Mouse (Mus musculus) liver, embryonic 11.5 days (tissue): ENCODE measurements around the gene Mtch1. TPM values are rescaled to one million over a fixed set of nuclear protein-coding genes. Genes with fewer than 3 reads are reported as not detected.

Experiments used
- ATAC-seq: fragments of 200-750 bp; cut with Nextera tagmentation; replicated peaks from 2 replicates; pipeline ENCODE4 v1.8.0; 2017; ENCODE audit warnings: moderate number of reproducible peaks, mild to moderate bottlenecking, moderate TSS enrichment, moderate library complexity; ENCODE audit not compliant: low FRiP score
- DNase-seq: peaks from one replicate; pipeline ENCODE4 v3.0.0-alpha.2; 2017; ENCODE audit warnings: low spot score
- H3K27ac ChIP-seq: fragments of 300-500 bp; sonication (generic); 2 replicates; pipeline ENCODE4 v1.5.1; 2014; ENCODE audit warnings: mild to moderate bottlenecking, low read depth, low read length, control low read depth
- H3K27me3 ChIP-seq: fragments of 300-500 bp; sonication (generic); replicated peaks from 2 replicates; pipeline ENCODE4 v1.6.1; 2014; ENCODE audit warnings: low read length, mixed read lengths; ENCODE audit not compliant: control insufficient read depth, insufficient read depth
- H3K36me3 ChIP-seq: fragments of 300-500 bp; sonication (generic); 2 replicates; pipeline ENCODE4 v1.6.1; 2014; ENCODE audit warnings: mild to moderate bottlenecking, low read length, moderate library complexity, mixed read lengths; ENCODE audit not compliant: control insufficient read depth, insufficient read depth
- H3K4me1 ChIP-seq: fragments of 300-500 bp; sonication (generic); replicated peaks from 2 replicates; pipeline ENCODE4 v1.6.1; 2014; ENCODE audit warnings: low read length, mixed read lengths; ENCODE audit not compliant: control insufficient read depth, insufficient read depth
- H3K4me2 ChIP-seq: fragments of 300-500 bp; sonication (generic); 2 replicates; pipeline ENCODE4 v1.6.1; 2014; ENCODE audit warnings: mild to moderate bottlenecking, control low read depth, moderate library complexity
- H3K4me3 ChIP-seq: fragments of 300-500 bp; sonication (generic); 2 replicates; pipeline ENCODE4 v1.5.1; 2014; ENCODE audit warnings: low read depth, low read length, control low read depth
- H3K9ac ChIP-seq: fragments of 300-500 bp; sonication (generic); 2 replicates; pipeline ENCODE4 v1.6.1; 2014; ENCODE audit warnings: low read depth, low read length, control low read depth
- H3K9me3 ChIP-seq: fragments of 300-500 bp; sonication (generic); 2 replicates; pipeline ENCODE4 v1.6.1; 2016; ENCODE audit warnings: low read length, inconsistent platforms, mixed read lengths; ENCODE audit not compliant: control insufficient read depth
- WGBS: fragments of 180-500 bp; shearing (Covaris S2); extraction: QIAGEN DNeasy Blood & Tissue Kit; methylation state at CpG from one replicate; pipeline ENCODE4 v1.1.7; 2014; 5-methylcytosine and 5-hydroxymethylcytosine counted together
- polyA plus RNA-seq: library from polyadenylated mRNA; unstranded; fragments of >200 nt; fragmentation: Nextera tagmentation; extraction: Ambion mirVana; gene quantifications from 2 replicates; pipeline ENCODE4 v1.2.1, GENCODE M21; 2014

The Mtch1 gene
- polyA plus RNA-seq, 1 experiment from 2014 or later: 149 TPM

DNA sequence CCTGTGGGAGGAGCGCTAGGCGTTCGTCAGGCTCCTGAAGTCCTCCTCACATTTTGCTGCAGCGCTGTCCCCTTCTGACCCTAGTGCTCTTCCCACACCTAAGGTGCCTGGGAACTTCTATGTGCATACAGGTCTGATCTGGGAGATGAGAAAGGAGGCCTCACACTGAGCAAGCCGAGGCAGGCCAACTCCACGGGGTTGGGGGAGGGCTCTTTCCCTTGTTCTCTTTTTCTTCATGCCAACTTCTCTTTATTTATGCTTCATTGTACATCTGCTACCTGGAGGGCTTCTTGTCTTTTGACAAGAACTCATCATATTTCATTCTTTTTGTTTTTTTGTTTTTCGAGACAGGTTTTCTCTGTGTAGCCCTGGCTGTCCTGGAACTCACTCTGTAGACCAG lies 55.9 kb downstream of the Mtch1 start:
- Histone ChIP-seq H3K4me2 (no peak overlapping the region), H3K36me3 (peaks cover 3% of the 10 kb centered on the region; the same call in 1 of the 2 replicates), H3K4me3 (no peak overlapping the region), H3K4me1 (peaks cover 3% of the 10 kb centered on the region; the same call in 1 of the 2 replicates), H3K27ac (no peak overlapping the region), H3K9ac (no peak overlapping the region), H3K27me3 (no peaks in the 10 kb centered on the region), H3K9me3 (no peaks in the 10 kb centered on the region)
- 89% methylated on average over 7 of the region's 7 CpGs for WGBS
- DNase-seq: no peak
- ATAC-seq: no peak

DNA sequence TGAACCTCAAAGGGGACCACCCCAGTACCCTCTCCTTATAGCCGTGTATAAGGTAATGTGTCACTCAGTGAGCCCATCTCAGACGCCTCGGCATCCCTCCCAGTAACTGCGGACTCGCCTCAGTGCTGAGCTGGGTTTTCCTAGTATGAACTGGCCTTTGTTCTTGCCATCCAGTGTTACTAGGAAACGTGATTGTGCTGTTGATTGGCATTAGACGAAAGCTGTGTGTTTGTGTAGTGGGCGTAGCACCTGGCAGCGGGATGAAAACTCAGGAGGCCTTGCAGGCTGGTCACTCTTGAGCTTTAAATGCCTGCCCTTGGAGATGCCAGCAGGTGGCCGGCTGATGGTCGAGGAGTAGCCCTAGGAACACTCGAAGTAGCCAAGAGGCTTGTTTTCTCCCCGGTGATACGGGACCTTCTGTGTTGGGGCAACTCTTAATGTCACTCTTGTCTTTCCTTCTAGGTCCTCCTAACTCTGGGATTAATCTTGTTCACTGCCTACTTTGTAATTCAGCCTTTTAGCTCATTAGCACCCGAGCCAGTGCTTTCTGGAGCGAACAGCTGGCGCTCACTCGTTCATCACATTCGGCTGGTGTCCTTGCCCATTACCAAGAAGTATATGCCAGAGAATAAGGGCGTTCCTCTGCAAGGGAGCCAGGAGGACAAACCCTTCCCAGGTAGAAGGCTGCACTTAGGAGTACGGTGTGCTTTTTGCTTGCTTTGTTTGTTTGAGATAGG lies 65.3 kb downstream of the Mtch1 start:
- DNase-seq (no peak), ATAC-seq (no peak)
- WGBS: 87% methylated on average over 21 of the region's 21 CpGs
- H3K4me2 ChIP-seq: no peak overlapping the region
- no peak overlapping the region for H3K9ac ChIP-seq
- no peaks in the 10 kb centered on the region; the same call in 1 of the 2 replicates for H3K9me3 ChIP-seq
- no peaks in the 10 kb centered on the region for H3K4me1 ChIP-seq
- H3K27me3 ChIP-seq: no peaks in the 10 kb centered on the region
- H3K36me3 ChIP-seq: no peaks in the 10 kb centered on the region
- H3K4me3 ChIP-seq: no peak overlapping the region
- no peak overlapping the region for H3K27ac ChIP-seq

Other genes with a start within 250 kb of the Mtch1 start
- gene Rab44, start 233.8 kb downstream of the Mtch1 start, polyA plus RNA-seq: 4.4 TPM in 2 replicates
- gene Cpne5, start 109.8 kb downstream of the Mtch1 start, polyA plus RNA-seq: 0.93 and 1.1 TPM in 2 replicates
- gene Ppil1, start 83.7 kb downstream of the Mtch1 start, polyA plus RNA-seq: 200 and 201 TPM in 2 replicates
- gene BC004004, start 79.1 kb downstream of the Mtch1 start, polyA plus RNA-seq: 70.9 and 72.7 TPM in 2 replicates
- 0.32 and 0.51 TPM in 2 replicates for gene Pi16, start 30.3 kb downstream of the Mtch1 start, polyA plus RNA-seq
- 6.0 and 6.7 TPM in 2 replicates for gene Fgd2, start 13.0 kb upstream of the Mtch1 start, polyA plus RNA-seq
- 41.6 and 47.0 TPM in 2 replicates for gene Pim1, start 142.8 kb upstream of the Mtch1 start, polyA plus RNA-seq
- gene Gm17657, start 201.7 kb upstream of the Mtch1 start, polyA plus RNA-seq: 0.11 TPM in 1 of 2 replicates, not detected in the other
- 11.5 and 11.8 TPM in 2 replicates for gene Tbc1d22b, start 201.9 kb upstream of the Mtch1 start, polyA plus RNA-seq
- 0.42 and 0.52 TPM in 2 replicates for gene Tmem217, start 204.5 kb upstream of the Mtch1 start, polyA plus RNA-seq